Mouse (Mus musculus): Measurements from ENCODE around the gene Lage3. TPM values are rescaled to one million over a fixed set of nuclear protein-coding genes. Genes with fewer than 3 reads are reported as not detected.
"Not testable (repeated sequence)": the region's sequence is repeated elsewhere in the genome, so short reads cannot be mapped to it uniquely, and the experiment has no call there.

Lage3 gene
- polyA plus RNA-seq, 1 experiment from 2014 or later = 35.8 TPM

GRCm38 (mm10) chrX:74359171-74359570, 5.8 kb upstream of the Lage3 start:
- Histone ChIP-seq H3K36me3 (ENCODE audit: control insufficient read depth, insufficient read depth) (no peaks in the 10 kb centered on the region), H3K9ac (ENCODE audit: low read depth, low read length) (no peak overlapping the region), H3K4me1 (ENCODE audit: control insufficient read depth, low read depth, low read length) (no peaks in the 10 kb centered on the region), H3K4me3 (ENCODE audit: low read depth, low read length) (no peak overlapping the region), H3K27ac (ENCODE audit: low read length) (no peak overlapping the region), H3K27me3 (ENCODE audit: control insufficient read depth, insufficient read depth, low read depth, low read length) (no peaks in the 10 kb centered on the region), H3K9me3 (replicated peaks; ENCODE audit: control insufficient read depth, low read length) (no peaks in the 10 kb centered on the region), H3K4me2 (ENCODE audit: low read depth, low read length) (no peak overlapping the region)
- ATAC-seq (ENCODE audit: low read depth) = no peak
- 42% methylated on average over 11 of the region's 11 CpGs for WGBS (ENCODE audit: insufficient replicate concordance)

- H3K27ac ChIP-seq (ENCODE audit: low read length); H3K36me3 ChIP-seq (ENCODE audit: control insufficient read depth, insufficient read depth); H3K4me3 ChIP-seq (ENCODE audit: low read depth, low read length); H3K27me3 ChIP-seq (ENCODE audit: control insufficient read depth, insufficient read depth, low read depth, low read length); H3K9me3 ChIP-seq (replicated peaks; ENCODE audit: control insufficient read depth, low read length); H3K4me2 ChIP-seq (ENCODE audit: low read depth, low read length); H3K4me1 ChIP-seq (ENCODE audit: control insufficient read depth, low read depth, low read length); ATAC-seq (ENCODE audit: low read depth); H3K9ac ChIP-seq (ENCODE audit: low read depth, low read length): not testable (repeated sequence)
- WGBS (ENCODE audit: insufficient replicate concordance) = 97% methylated on average over 2 of the region's 3 CpGs
Observed at GRCm38 (mm10) chrX:74357069-74357468, 3.7 kb upstream of the Lage3 start.

- WGBS (ENCODE audit: insufficient replicate concordance) = 28% methylated on average over 13 of the region's 13 CpGs
- ATAC-seq (ENCODE audit: low read depth) = peak; percentile 50
- Histone ChIP-seq H3K4me3 (ENCODE audit: low read depth, low read length) (peak overlapping the region; percentile 61), H3K9ac (ENCODE audit: low read depth, low read length) (peak overlapping the region; percentile 59), H3K27ac (ENCODE audit: low read length) (no peak overlapping the region), H3K4me1 (ENCODE audit: control insufficient read depth, low read depth, low read length) (no peaks in the 10 kb centered on the region), H3K36me3 (ENCODE audit: control insufficient read depth, insufficient read depth) (no peaks in the 10 kb centered on the region), H3K9me3 (replicated peaks; ENCODE audit: control insufficient read depth, low read length) (no peaks in the 10 kb centered on the region), H3K27me3 (ENCODE audit: control insufficient read depth, insufficient read depth, low read depth, low read length) (no peaks in the 10 kb centered on the region), H3K4me2 (ENCODE audit: low read depth, low read length) (peak overlapping the region; percentile 66)
Observed at GRCm38 (mm10) chrX:74352645-74353466, 562 bp downstream of the Lage3 start.

GRCm38 (mm10) chrX:74330166-74330930, 23.1 kb downstream of the Lage3 start:
- Histone ChIP-seq H3K36me3 (ENCODE audit: control insufficient read depth, insufficient read depth) (no peaks in the 10 kb centered on the region), H3K4me3 (ENCODE audit: low read depth, low read length) (no peak overlapping the region), H3K27me3 (ENCODE audit: control insufficient read depth, insufficient read depth, low read depth, low read length) (no peaks in the 10 kb centered on the region), H3K4me2 (ENCODE audit: low read depth, low read length) (no peak overlapping the region), H3K9ac (ENCODE audit: low read depth, low read length) (no peak overlapping the region), H3K4me1 (ENCODE audit: control insufficient read depth, low read depth, low read length) (no peaks in the 10 kb centered on the region; the same call in 1 of the 2 replicates), H3K9me3 (replicated peaks; ENCODE audit: control insufficient read depth, low read length) (no peaks in the 10 kb centered on the region), H3K27ac (ENCODE audit: low read length) (no peak overlapping the region)
- 38% methylated on average over 2 of the region's 2 CpGs for WGBS (ENCODE audit: insufficient replicate concordance)
- no peak for ATAC-seq (ENCODE audit: low read depth)

- Histone ChIP-seq H3K9ac (ENCODE audit: low read depth, low read length) (peak overlapping the region; percentile 52), H3K36me3 (ENCODE audit: control insufficient read depth, insufficient read depth) (no peaks in the 10 kb centered on the region), H3K4me1 (ENCODE audit: control insufficient read depth, low read depth, low read length) (no peaks in the 10 kb centered on the region; the same call in 1 of the 2 replicates), H3K4me2 (ENCODE audit: low read depth, low read length) (peak overlapping the region; percentile 65), H3K4me3 (ENCODE audit: low read depth, low read length) (peak overlapping the region; percentile 50), H3K9me3 (replicated peaks; ENCODE audit: control insufficient read depth, low read length) (no peaks in the 10 kb centered on the region), H3K27me3 (ENCODE audit: control insufficient read depth, insufficient read depth, low read depth, low read length) (no peaks in the 10 kb centered on the region), H3K27ac (ENCODE audit: low read length) (no peak overlapping the region)
- ATAC-seq (ENCODE audit: low read depth) = no peak
- WGBS (ENCODE audit: insufficient replicate concordance) = 29% methylated on average over 8 of the region's 10 CpGs
Observed at GRCm38 (mm10) chrX:74329215-74329671, 24.2 kb downstream of the Lage3 start.

- 15% methylated on average over 27 of the region's 30 CpGs for WGBS (ENCODE audit: insufficient replicate concordance)
- Histone ChIP-seq H3K4me2 (ENCODE audit: low read depth, low read length) (peak within 1 kb of the TSS; percentile 65), H3K4me1 (ENCODE audit: control insufficient read depth, low read depth, low read length) (no peaks in the 10 kb centered on the region; the same call in 1 of the 2 replicates), H3K9me3 (replicated peaks; ENCODE audit: control insufficient read depth, low read length) (no peaks in the 10 kb centered on the region), H3K27ac (ENCODE audit: low read length) (no peak within 1 kb of the TSS), H3K9ac (ENCODE audit: low read depth, low read length) (peak within 1 kb of the TSS; percentile 52), H3K36me3 (ENCODE audit: control insufficient read depth, insufficient read depth) (no peaks in the 10 kb centered on the region), H3K4me3 (ENCODE audit: low read depth, low read length) (peak within 1 kb of the TSS; percentile 50), H3K27me3 (ENCODE audit: control insufficient read depth, insufficient read depth, low read depth, low read length) (no peaks in the 10 kb centered on the region)
- ATAC-seq (ENCODE audit: low read depth) = peak; percentile 92
Observed at GRCm38 (mm10) chrX:74328725-74329161, 24.7 kb downstream of the Lage3 start, which contains the start of gene Plxna3. TSS of gene Plxna3 (plus strand) at chrX:74329066.

GRCm38 (mm10) chrX:74312540-74313464, 40.6 kb downstream of the Lage3 start, which contains the start of gene Fam50a:
TSS of gene Fam50a (plus strand) at chrX:74313033.
- H3K4me2 ChIP-seq (ENCODE audit: low read depth, low read length) = peak within 1 kb of the TSS; percentile 86
- ATAC-seq (ENCODE audit: low read depth) = peak; percentile 98
- 21% methylated on average over 59 of the region's 59 CpGs for WGBS (ENCODE audit: insufficient replicate concordance)
- peaks cover 14% of the 10 kb centered on the region for H3K36me3 ChIP-seq (ENCODE audit: control insufficient read depth, insufficient read depth)
- H3K27me3 ChIP-seq (ENCODE audit: control insufficient read depth, insufficient read depth, low read depth, low read length) = no peaks in the 10 kb centered on the region
- peak within 1 kb of the TSS; percentile 75 for H3K4me3 ChIP-seq (ENCODE audit: low read depth, low read length)
- H3K9me3 ChIP-seq (replicated peaks; ENCODE audit: control insufficient read depth, low read length) = no peaks in the 10 kb centered on the region
- H3K27ac ChIP-seq (ENCODE audit: low read length) = peak within 1 kb of the TSS; percentile 84
- peaks cover 14% of the 10 kb centered on the region for H3K4me1 ChIP-seq (ENCODE audit: control insufficient read depth, low read depth, low read length)
- peak within 1 kb of the TSS; percentile 80 for H3K9ac ChIP-seq (ENCODE audit: low read depth, low read length)
